Mouse (Mus musculus): ENCODE data around the gene Gm13290.
"Not testable (repeated sequence)": the region's sequence is repeated elsewhere in the genome, so short reads cannot be mapped to it uniquely, and the experiment has no call there.

DNA sequence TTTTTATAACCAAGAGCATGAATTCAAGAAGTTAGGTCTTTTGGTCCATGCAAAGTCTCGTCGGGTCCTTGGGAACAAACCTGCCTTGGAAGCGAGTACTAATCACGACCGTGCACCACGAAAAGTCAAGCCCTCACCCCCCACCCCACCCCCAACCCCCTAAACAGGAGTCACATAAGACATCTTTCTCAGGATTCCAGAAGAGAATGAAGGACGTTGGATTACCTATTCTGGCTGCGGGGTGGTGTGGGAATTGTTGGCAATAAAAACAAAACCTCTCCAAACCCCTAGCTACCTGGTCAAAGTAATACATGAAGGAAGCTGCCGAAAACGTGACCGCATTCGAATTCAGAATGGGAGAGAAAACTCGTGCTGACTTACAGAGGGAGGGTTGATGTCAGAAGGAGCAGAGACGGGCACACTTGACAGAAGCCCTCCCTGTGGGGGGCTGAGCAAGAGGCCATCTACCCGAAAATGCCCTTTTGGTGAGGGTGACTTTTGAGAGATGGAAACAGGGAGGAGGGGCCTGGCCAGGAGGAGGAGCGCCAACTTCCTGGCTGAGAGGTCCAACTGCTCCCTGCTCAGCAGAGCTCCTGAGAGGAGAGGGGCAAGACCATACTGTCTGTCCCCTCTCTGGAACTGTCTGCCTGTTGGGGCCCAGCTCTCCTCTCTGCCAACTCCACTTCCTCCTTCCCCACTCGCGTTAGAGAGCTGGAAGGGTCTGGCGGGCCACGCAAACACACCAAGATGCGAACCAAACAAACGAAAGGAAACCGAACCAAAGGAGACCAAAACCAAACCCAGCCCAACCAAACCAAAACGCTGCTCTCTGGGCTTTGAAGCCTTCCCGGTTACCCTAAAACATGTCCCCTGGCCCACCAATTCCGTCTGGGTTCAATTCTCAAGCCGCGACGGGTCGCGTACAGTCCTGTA, 16.8 kb upstream of the Gm13290 start:
- not testable (repeated sequence) for TF ChIP-seq CTCF (IDR thresholded peaks at IDR 0.05; ENCODE audit: low read depth, low read length); GATA1 (IDR thresholded peaks at IDR 0.05; ENCODE audit: borderline replicate concordance, low read length); TAL1 (conservative IDR thresholded peaks at IDR 0.05; ENCODE audit: low read depth, low read length); POLR2AphosphoS5 (IDR thresholded peaks at IDR 0.05; ENCODE audit: insufficient replicate concordance, low read depth, low read length)
